Mouse (Mus musculus) lung, postnatal 0 days (tissue): ENCODE measurements at regions not wholly inside any gene's neighbourhood (a gene's known extent, or its start where the extent isn't known, plus 50 kb on each side); places are given as distances from the start of the nearest gene placed in this dataset.

Source experiments
- ATAC-seq: fragments of 200-750 bp; cut with Nextera tagmentation; 2 replicates; pipeline ENCODE4 v1.8.0; 2017; ENCODE audit warnings: moderate library complexity
- DNase-seq: peaks from one replicate; pipeline ENCODE4 v3.0.0-alpha.2; 2016; ENCODE audit warnings: low spot score
- H3K27ac ChIP-seq: fragments of 300-500 bp; sonication (generic); 2 replicates; pipeline ENCODE4 v1.5.1; 2014; ENCODE audit warnings: antibody characterized with exemption, mild to moderate bottlenecking, low read length, mixed read lengths
- H3K27me3 ChIP-seq: fragments of 300-500 bp; sonication (generic); replicated peaks from 2 replicates; pipeline ENCODE4 v1.6.1; 2014; ENCODE audit warnings: low read length, mixed read lengths; ENCODE audit not compliant: insufficient read depth
- H3K36me3 ChIP-seq: fragments of 300-500 bp; sonication (generic); 2 replicates; pipeline ENCODE4 v1.6.1; 2014; ENCODE audit warnings: low read length, mixed read lengths; ENCODE audit not compliant: insufficient read depth
- H3K4me1 ChIP-seq: fragments of 300-500 bp; sonication (generic); 2 replicates; pipeline ENCODE4 v1.6.1; 2014; ENCODE audit warnings: antibody characterized with exemption, low read depth, low read length, mixed read lengths; ENCODE audit not compliant: insufficient read depth
- H3K4me2 ChIP-seq: fragments of 300-500 bp; sonication (generic); replicated peaks from 2 replicates; pipeline ENCODE4 v1.6.1; 2014; ENCODE audit warnings: low read depth, mild to moderate bottlenecking, low read length, moderate library complexity, mixed read lengths
- H3K4me3 ChIP-seq: fragments of 300-500 bp; sonication (generic); 2 replicates; pipeline ENCODE4 v1.5.1; 2014; ENCODE audit warnings: low read depth, low read length
- H3K9ac ChIP-seq: fragments of 300-500 bp; sonication (generic); replicated peaks from 2 replicates; pipeline ENCODE4 v1.6.1; 2014; ENCODE audit warnings: low read depth, mild to moderate bottlenecking
- H3K9me3 ChIP-seq: fragments of 300-500 bp; sonication (generic); 2 replicates; pipeline ENCODE4 v1.6.1; 2016; ENCODE audit warnings: low read length, mixed read lengths
- CTCF ChIP-seq: IDR thresholded peaks from 2 replicates; pipeline ENCODE4 v1.5.1; 2016; ENCODE audit warnings: antibody characterized with exemption, mild to moderate bottlenecking
- EP300 ChIP-seq: IDR thresholded peaks from 2 replicates; pipeline ENCODE4 v1.6.1; 2016; ENCODE audit warnings: antibody characterized with exemption, mild to moderate bottlenecking, control low read depth
- WGBS: fragments of 180-500 bp; shearing (Covaris S2); extraction: QIAGEN DNeasy Blood & Tissue Kit; methylation state at CpG from one replicate; pipeline ENCODE4 v1.1.7; 2014; 5-methylcytosine and 5-hydroxymethylcytosine counted together

GRCm38 (mm10) chr9:47460241-47460640, 69.7 kb upstream of the Cadm1 start:
- TF ChIP-seq CTCF (no peak), EP300 (no peak)
- no peaks in the 10 kb centered on the region for H3K4me1 ChIP-seq
- WGBS: 85% methylated on average over 15 of the region's 15 CpGs
- no peak overlapping the region for H3K9ac ChIP-seq
- H3K27me3 ChIP-seq: no peaks in the 10 kb centered on the region
- H3K4me3 ChIP-seq: no peak overlapping the region
- DNase-seq (no peak), ATAC-seq (no peak)
- H3K9me3 ChIP-seq: no peaks in the 10 kb centered on the region
- H3K27ac ChIP-seq: no peak overlapping the region
- no peaks in the 10 kb centered on the region for H3K36me3 ChIP-seq
- no peak overlapping the region for H3K4me2 ChIP-seq

- DNase-seq: no peak
- no peak overlapping the region for H3K4me3 ChIP-seq
- H3K27ac ChIP-seq: no peak overlapping the region
- no peak overlapping the region for H3K9ac ChIP-seq
- no peaks in the 10 kb centered on the region for H3K9me3 ChIP-seq
- no peaks in the 10 kb centered on the region for H3K27me3 ChIP-seq
- H3K4me2 ChIP-seq: no peak overlapping the region
- no peaks in the 10 kb centered on the region for H3K36me3 ChIP-seq
- no peaks in the 10 kb centered on the region for H3K4me1 ChIP-seq
- TF ChIP-seq CTCF: no peak
- ATAC-seq: no peak
- 70% methylated on average over 3 of the region's 3 CpGs for WGBS
These were observed 68.1 kb upstream of the Cadm1 start for GRCm38 (mm10) chr9:47461915-47462314.

GRCm38 (mm10) chr9:47466767-47467166, 63.2 kb upstream of the Cadm1 start:
- no peak for TF ChIP-seq CTCF
- no peak for TF ChIP-seq EP300
- ATAC-seq (no peak), DNase-seq (no peak)
- Histone ChIP-seq H3K4me1 (no peaks in the 10 kb centered on the region), H3K36me3 (no peaks in the 10 kb centered on the region), H3K27ac (no peak overlapping the region), H3K9me3 (no peaks in the 10 kb centered on the region), H3K4me2 (no peak overlapping the region), H3K9ac (no peak overlapping the region), H3K27me3 (no peaks in the 10 kb centered on the region), H3K4me3 (no peak overlapping the region)
- 81% methylated on average over 3 of the region's 3 CpGs for WGBS

- H3K4me1 ChIP-seq: no peaks in the 10 kb centered on the region
- WGBS: 79% methylated on average over 9 of the region's 9 CpGs
- no peaks in the 10 kb centered on the region for H3K27me3 ChIP-seq
- DNase-seq (no peak), ATAC-seq (no peak)
- H3K9me3 ChIP-seq: no peaks in the 10 kb centered on the region
- H3K4me2 ChIP-seq: no peak overlapping the region
- TF ChIP-seq CTCF (no peak), EP300 (no peak)
- no peaks in the 10 kb centered on the region for H3K36me3 ChIP-seq
- H3K9ac ChIP-seq: no peak overlapping the region
- no peak overlapping the region for H3K27ac ChIP-seq
- H3K4me3 ChIP-seq: no peak overlapping the region
These were observed 62.2 kb upstream of the Cadm1 start for GRCm38 (mm10) chr9:47467815-47468214.

GRCm38 (mm10) chr9:47469576-47469975, 60.4 kb upstream of the Cadm1 start:
- H3K27ac ChIP-seq: no peak overlapping the region
- no peaks in the 10 kb centered on the region for H3K4me1 ChIP-seq
- no peak for ATAC-seq
- no peaks in the 10 kb centered on the region for H3K9me3 ChIP-seq
- no peak for TF ChIP-seq EP300
- no peak for TF ChIP-seq CTCF
- no peaks in the 10 kb centered on the region for H3K36me3 ChIP-seq
- no peak overlapping the region for H3K4me3 ChIP-seq
- 97% methylated on average over 1 of the region's 1 CpGs for WGBS
- DNase-seq: no peak
- H3K9ac ChIP-seq: no peak overlapping the region
- H3K4me2 ChIP-seq: no peak overlapping the region
- H3K27me3 ChIP-seq: no peaks in the 10 kb centered on the region

- H3K4me2 ChIP-seq: no peak overlapping the region
- no peak for DNase-seq
- no peak overlapping the region for H3K27ac ChIP-seq
- TF ChIP-seq CTCF: no peak
- H3K4me3 ChIP-seq: no peak overlapping the region
- H3K9me3 ChIP-seq: no peaks in the 10 kb centered on the region
- WGBS: 48% methylated on average over 1 of the region's 1 CpGs
- H3K36me3 ChIP-seq: no peaks in the 10 kb centered on the region
- ATAC-seq: no peak
- no peak overlapping the region for H3K9ac ChIP-seq
- H3K4me1 ChIP-seq: no peaks in the 10 kb centered on the region
- H3K27me3 ChIP-seq: no peaks in the 10 kb centered on the region
These were observed 59.2 kb upstream of the Cadm1 start for GRCm38 (mm10) chr9:47470741-47471140.

- Histone ChIP-seq H3K9me3 (no peaks in the 10 kb centered on the region), H3K4me2 (no peak overlapping the region), H3K4me1 (no peaks in the 10 kb centered on the region), H3K9ac (no peak overlapping the region), H3K4me3 (no peak overlapping the region), H3K27ac (no peak overlapping the region; the same call in 1 of the 2 replicates), H3K27me3 (no peaks in the 10 kb centered on the region), H3K36me3 (no peaks in the 10 kb centered on the region)
- DNase-seq (peak; percentile 58), ATAC-seq (peak; percentile 78)
- peak; percentile 68 for TF ChIP-seq EP300
- TF ChIP-seq CTCF: no peak
- 31% methylated on average over 10 of the region's 10 CpGs for WGBS
These were observed 58.1 kb upstream of the Cadm1 start for GRCm38 (mm10) chr9:47471767-47472420.
